Mouse (Mus musculus): Measurements from ENCODE around the gene Smndc1.

- TF ChIP-seq CTCF (conservative IDR thresholded peaks at IDR 0.05; ENCODE audit: low read length) (no peak), POU5F1 (IDR thresholded peaks at IDR 0.05; ENCODE audit: borderline replicate concordance, low read length) (no peak)
Observed at GRCm38 (mm10) chr19:53399213-53399612, 8.8 kb upstream of the Smndc1 start.

Data from E14TG2a.4 (cell line).